Mouse (Mus musculus) heart, adult 2 months (tissue): ENCODE data around the gene Hnrnpab.

ENCODE experiments used
- CTCF ChIP-seq: fragments of 200-600 bp; IDR thresholded peaks from 2 replicates; pipeline ENCODE4 v1.8.1; 2022; ENCODE audit warnings: antibody characterized with exemption, mild to moderate bottlenecking, moderate library complexity
- EP300 ChIP-seq: fragments of 200-500 bp; IDR thresholded peaks from 2 replicates; pipeline ENCODE4 v1.6.1; 2011; ENCODE audit warnings: low read depth, low read length, control low read depth; ENCODE audit not compliant: insufficient read depth
- POLR2A ChIP-seq: fragments of 200-500 bp; IDR thresholded peaks from 2 replicates; pipeline ENCODE4 v1.6.1; 2011; ENCODE audit warnings: mild to moderate bottlenecking, low read depth, low read length, control low read depth; ENCODE audit not compliant: insufficient read depth

- TF ChIP-seq EP300: no peak
- TF ChIP-seq POLR2A: no peak
- TF ChIP-seq CTCF: no peak
These were observed 27.6 kb downstream of the Hnrnpab start for GRCm38 (mm10) chr11:51579024-51579423.
